Mouse (Mus musculus) CH12.LX (cell line): Measurements from ENCODE around the gene Scarb2.

Source experiments
- CHD1 ChIP-seq: IDR thresholded peaks from 2 replicates; pipeline ENCODE4 v1.6.1; 2012; ENCODE audit warnings: low read depth, low read length, improper control_type of control experiment, inconsistent platforms
- CTCF ChIP-seq, 2 experiments: IDR thresholded peaks in 1 of 2; conservative IDR thresholded peaks in 1 of 2; 2 replicates each; pipeline ENCODE4 v1.5.1; 2011 to 2012; ENCODE audit warnings: low read depth in 2 of 2, low read length in 2 of 2, improper control_type of control experiment in 1 of 2, inconsistent platforms in 1 of 2, mild to moderate bottlenecking in 1 of 2, moderate library complexity in 1 of 2
- JUND ChIP-seq: conservative IDR thresholded peaks from 2 replicates; pipeline ENCODE4 v1.6.1; 2011; ENCODE audit warnings: low read depth, low read length, improper control_type of control experiment
- MAX ChIP-seq: IDR thresholded peaks from 2 replicates; pipeline ENCODE4 v1.6.1; 2011; ENCODE audit warnings: low read length, improper control_type of control experiment
- MAZ ChIP-seq: IDR thresholded peaks from 2 replicates; pipeline ENCODE4 v1.6.1; 2012; ENCODE audit warnings: low read depth, mild to moderate bottlenecking, inconsistent platforms, low read length, improper control_type of control experiment, moderate library complexity
- POLR2A ChIP-seq: IDR thresholded peaks from 2 replicates; pipeline ENCODE4 v1.6.1; 2011; ENCODE audit warnings: low read depth, mild to moderate bottlenecking, improper control_type of control experiment, low read length
- POLR2AphosphoS2 ChIP-seq: IDR thresholded peaks from 2 replicates; pipeline ENCODE4 v1.6.1; 2011; ENCODE audit warnings: low read depth, low read length, improper control_type of control experiment
- SMC3 ChIP-seq: IDR thresholded peaks from 2 replicates; pipeline ENCODE4 v1.6.1; 2011; ENCODE audit warnings: low read depth, low read length, improper control_type of control experiment
- TBP ChIP-seq: conservative IDR thresholded peaks from 2 replicates; pipeline ENCODE4 v1.6.1; 2011; ENCODE audit warnings: low read depth, low read length, improper control_type of control experiment
- USF1 ChIP-seq: IDR thresholded peaks from 2 replicates; pipeline ENCODE4 v1.6.1; 2014; ENCODE audit warnings: low read depth, mild to moderate bottlenecking, inconsistent platforms, low read length, improper control_type of control experiment
- ZMIZ1 ChIP-seq: IDR thresholded peaks from 2 replicates; pipeline ENCODE4 v1.6.1; 2012; ENCODE audit warnings: low read depth, mild to moderate bottlenecking, inconsistent platforms, low read length, improper control_type of control experiment

- TF ChIP-seq SMC3: no peak
- no peak for TF ChIP-seq CTCF (conservative IDR thresholded peaks at IDR 0.05 in 1 of 2, IDR thresholded peaks at IDR 0.05 in 1 of 2; ENCODE audit: low read depth in 2 of 2, low read length in 2 of 2)
- TF ChIP-seq POLR2AphosphoS2: no peak
- no peak for TF ChIP-seq JUND
- no peak for TF ChIP-seq MAZ
- no peak for TF ChIP-seq CHD1
- no peak for TF ChIP-seq MAX
- no peak for TF ChIP-seq USF1
- TF ChIP-seq TBP: no peak
- no peak for TF ChIP-seq POLR2A
- TF ChIP-seq ZMIZ1: no peak
Measured at GRCm38 (mm10) chr5:92488408-92488807, 18.2 kb downstream of the Scarb2 start.
